Mouse (Mus musculus) myocyte (in vitro differentiated cells): Measurements from ENCODE around the gene Pgbd1.

ENCODE experiments used
- CEBPB ChIP-seq: IDR thresholded peaks from 2 replicates; pipeline ENCODE4 v1.6.1; 2011; ENCODE audit warnings: mild to moderate bottlenecking, moderate library complexity; ENCODE audit not compliant: poor library complexity, insufficient read depth, severe bottlenecking
- E2F4 ChIP-seq: IDR thresholded peaks from one replicate; pipeline ENCODE4 v1.6.1; 2011; ENCODE audit warnings: mild to moderate bottlenecking, control low read depth, moderate library complexity; ENCODE audit not compliant: insufficient read depth
- MAX ChIP-seq: IDR thresholded peaks from one replicate; pipeline ENCODE4 v1.6.1; 2011; ENCODE audit warnings: low read depth, mild to moderate bottlenecking, control low read depth
- MYOD1 ChIP-seq, 3 experiments: IDR thresholded peaks; one replicate each; pipeline ENCODE4 v1.6.1; 2011; ENCODE audit warnings: control low read depth in 2 of 3, low read depth in 2 of 3, mild to moderate bottlenecking in 2 of 3, moderate library complexity in 1 of 3; ENCODE audit not compliant: insufficient read length in 2 of 3, control insufficient read depth in 1 of 3
- MYOG ChIP-seq, 3 experiments: IDR thresholded peaks; one replicate each; pipeline ENCODE4 v1.6.1; 2011; ENCODE audit warnings: control low read depth in 2 of 3, low read depth in 2 of 3, mild to moderate bottlenecking in 2 of 3; ENCODE audit not compliant: insufficient read length in 2 of 3, control insufficient read depth in 1 of 3, insufficient read depth in 1 of 3
- POLR2A ChIP-seq: IDR thresholded peaks from one replicate; pipeline ENCODE4 v1.6.1; 2011; ENCODE audit warnings: low read depth, mild to moderate bottlenecking, control low read depth, moderate library complexity; ENCODE audit not compliant: insufficient read length
- POLR2AphosphoS2 ChIP-seq: IDR thresholded peaks from one replicate; pipeline ENCODE4 v1.6.1; 2011; ENCODE audit warnings: low read depth, control low read depth; ENCODE audit not compliant: insufficient read length
- REST ChIP-seq: IDR thresholded peaks from one replicate; pipeline ENCODE4 v1.6.1; 2011; ENCODE audit warnings: mild to moderate bottlenecking, control low read depth, moderate library complexity; ENCODE audit not compliant: insufficient read depth, insufficient read length
- SRF ChIP-seq: IDR thresholded peaks from one replicate; pipeline ENCODE4 v1.6.1; 2011; ENCODE audit warnings: low read depth; ENCODE audit not compliant: control insufficient read depth, insufficient read length
- TCF12 ChIP-seq: IDR thresholded peaks from one replicate; pipeline ENCODE4 v1.6.1; 2011; ENCODE audit warnings: mild to moderate bottlenecking, control low read depth; ENCODE audit not compliant: poor library complexity, insufficient read depth, severe bottlenecking
- USF1 ChIP-seq: IDR thresholded peaks from one replicate; pipeline ENCODE4 v1.6.1; 2011; ENCODE audit warnings: low read depth, mild to moderate bottlenecking, control low read depth, moderate library complexity

DNA sequence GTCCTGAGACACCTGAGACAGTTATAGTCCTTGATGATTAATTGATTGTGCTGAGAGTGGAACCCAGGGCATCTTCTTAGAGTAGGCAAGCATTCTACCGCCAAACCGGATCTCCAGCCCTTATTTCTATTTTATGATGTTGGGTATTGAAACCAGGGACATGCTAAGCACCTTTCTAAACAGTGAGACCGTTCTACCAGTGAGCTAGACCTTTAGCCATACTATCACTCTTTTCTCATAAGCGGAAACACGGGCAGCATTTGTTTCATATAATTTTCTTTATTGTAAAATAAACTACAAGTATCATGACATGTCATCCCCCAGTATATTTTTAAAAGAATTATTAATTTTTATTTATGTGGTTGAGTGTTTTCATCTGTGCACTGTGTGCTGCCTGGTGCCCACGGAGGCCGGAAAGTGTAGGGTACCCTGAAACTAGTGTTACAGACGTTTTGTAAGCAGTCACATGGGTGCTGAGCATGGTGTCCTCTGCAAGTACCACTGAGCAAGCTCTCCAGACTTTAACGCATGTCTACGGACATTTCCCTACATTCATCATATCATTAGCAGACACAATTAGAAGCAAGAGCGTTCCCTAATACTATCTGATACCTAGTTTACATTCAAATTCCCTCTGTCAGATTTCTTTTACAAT is 31.9 kb downstream of the Pgbd1 start:
- TF ChIP-seq POLR2A, result no peak
- no peak for TF ChIP-seq MYOD1 (IDR thresholded peaks at IDR 0.05; ENCODE audit: control insufficient read depth in 1 of 3, insufficient read length in 2 of 3, low read depth in 2 of 3)
- TF ChIP-seq CEBPB, result no peak
- TF ChIP-seq MYOG (IDR thresholded peaks at IDR 0.05; ENCODE audit: control insufficient read depth in 1 of 3, insufficient read depth in 1 of 3, insufficient read length in 2 of 3, low read depth in 2 of 3), result no peak
- TF ChIP-seq TCF12, result no peak
- no peak for TF ChIP-seq REST
- no peak for TF ChIP-seq USF1
- TF ChIP-seq MAX, result no peak
- TF ChIP-seq E2F4, result no peak
- TF ChIP-seq SRF, result no peak
- no peak for TF ChIP-seq POLR2AphosphoS2
